Mouse (Mus musculus): ENCODE results near the gene H2al1j. TPM values are rescaled to one million over a fixed set of nuclear protein-coding genes. Genes with fewer than 3 reads are reported as not detected.

Gene H2al1j
- total RNA-seq, 2 experiments from 2014 or later = not detected

Other genes with a start within 250 kb of the H2al1j start
- not detected in 2 replicates for gene H2al1a, start 28.6 kb upstream of the H2al1j start, total RNA-seq (2014; fragmentation: Nextera tagmentation)
- not detected in 2 replicates for gene H2al1a, start 28.6 kb upstream of the H2al1j start, total RNA-seq (2017)
- gene H2al1b, start 25.4 kb upstream of the H2al1j start, total RNA-seq (2014; fragmentation: Nextera tagmentation) = not detected in 2 replicates
- not detected in 2 replicates for gene H2al1b, start 25.4 kb upstream of the H2al1j start, total RNA-seq (2017)
- gene H2al1c, start 22.2 kb upstream of the H2al1j start, total RNA-seq (2014; fragmentation: Nextera tagmentation) = not detected in 2 replicates
- gene H2al1c, start 22.2 kb upstream of the H2al1j start, total RNA-seq (2017) = not detected in 2 replicates
- not detected in 2 replicates for gene H2al1d, start 19.0 kb upstream of the H2al1j start, total RNA-seq (2014; fragmentation: Nextera tagmentation)
- gene H2al1d, start 19.0 kb upstream of the H2al1j start, total RNA-seq (2017) = not detected in 2 replicates
- gene H2al1e, start 15.9 kb upstream of the H2al1j start, total RNA-seq (2014; fragmentation: Nextera tagmentation) = not detected in 2 replicates
- gene H2al1e, start 15.9 kb upstream of the H2al1j start, total RNA-seq (2017) = not detected in 2 replicates
- gene H2al1f, start 12.7 kb upstream of the H2al1j start, total RNA-seq (2014; fragmentation: Nextera tagmentation) = not detected in 2 replicates
- not detected in 2 replicates for gene H2al1f, start 12.7 kb upstream of the H2al1j start, total RNA-seq (2017)
- gene H2al1g, start 9.6 kb upstream of the H2al1j start, total RNA-seq (2014; fragmentation: Nextera tagmentation) = not detected in 2 replicates
- gene H2al1g, start 9.6 kb upstream of the H2al1j start, total RNA-seq (2017) = not detected in 2 replicates
- not detected in 2 replicates for gene H2al1h, start 6.3 kb upstream of the H2al1j start, total RNA-seq (2014; fragmentation: Nextera tagmentation)
- not detected in 2 replicates for gene H2al1h, start 6.3 kb upstream of the H2al1j start, total RNA-seq (2017)
- gene H2al1i, start 3.2 kb upstream of the H2al1j start, total RNA-seq (2014; fragmentation: Nextera tagmentation) = not detected in 2 replicates
- not detected in 2 replicates for gene H2al1i, start 3.2 kb upstream of the H2al1j start, total RNA-seq (2017)

Data from megakaryocyte-erythroid progenitor cell, adult 5-6 weeks (primary cell).